Mouse (Mus musculus): ENCODE data around the gene Zfp810. TPM values are rescaled to one million over a fixed set of nuclear protein-coding genes. Genes with fewer than 3 reads are reported as not detected.

The Zfp810 gene
- total and polyA plus RNA-seq, 2 experiments: 1.7 to 4.6 TPM

DNA sequence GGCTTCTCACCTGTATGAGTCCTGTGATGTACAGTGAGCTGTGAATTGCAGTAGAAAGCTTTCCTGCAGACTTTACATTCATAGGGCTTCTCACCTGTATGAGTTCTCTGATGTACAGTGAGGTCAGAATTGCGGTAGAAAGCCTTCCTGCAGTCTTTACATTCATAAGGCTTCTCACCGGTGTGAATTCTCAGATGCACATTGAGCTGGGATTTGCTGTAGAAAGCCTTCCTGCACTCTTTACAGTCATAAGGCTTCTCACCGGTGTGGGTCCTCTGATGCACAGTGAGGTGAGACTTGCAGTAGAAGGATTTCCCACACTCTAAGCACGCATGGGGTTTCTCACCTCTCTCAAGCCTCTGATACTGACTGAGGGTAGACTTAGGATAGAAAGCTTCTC is 28.7 kb downstream of the Zfp810 start:
- DNase-seq (ENCODE audit: extremely low read depth, low read depth, low spot score): no peak
- TF ChIP-seq CTCF (IDR thresholded peaks at IDR 0.05; ENCODE audit: low read depth, low read length) (no peak), POLR2A (IDR thresholded peaks at IDR 0.05; ENCODE audit: extremely low read depth, insufficient read depth, low read length) (no peak)
- no peak overlapping the region for H3K9ac ChIP-seq (ENCODE audit: low read depth, low read length)
- H3K4me3 ChIP-seq (ENCODE audit: insufficient read depth, low read depth, low read length): no peak overlapping the region
- no peaks in the 10 kb centered on the region for H3K4me1 ChIP-seq (ENCODE audit: control insufficient read depth, insufficient read depth, low read length)
- H3K27ac ChIP-seq (replicated peaks; ENCODE audit: insufficient read depth, low read depth, low read length): no peak overlapping the region
- peaks cover 5% of the 10 kb centered on the region; the same call in 1 of the 2 replicates for H3K27me3 ChIP-seq (ENCODE audit: control insufficient read depth, insufficient read depth, low read length)
- peaks cover 61% of the 10 kb centered on the region for H3K36me3 ChIP-seq (ENCODE audit: control insufficient read depth, insufficient read depth, low read length)
- WGBS: 96% methylated on average over 4 of the region's 4 CpGs
- H3K79me2 ChIP-seq (ENCODE audit: control insufficient read depth, insufficient read depth, low read length): no peaks in the 10 kb centered on the region

- Histone ChIP-seq H3K27me3 (ENCODE audit: control insufficient read depth, insufficient read depth, low read length) (no peaks in the 10 kb centered on the region), H3K27ac (replicated peaks; ENCODE audit: insufficient read depth, low read depth, low read length) (no peak overlapping the region), H3K4me3 (ENCODE audit: insufficient read depth, low read depth, low read length) (no peak overlapping the region), H3K4me1 (ENCODE audit: control insufficient read depth, insufficient read depth, low read length) (no peaks in the 10 kb centered on the region), H3K79me2 (ENCODE audit: control insufficient read depth, insufficient read depth, low read length) (no peaks in the 10 kb centered on the region), H3K9ac (ENCODE audit: low read depth, low read length) (no peak overlapping the region), H3K36me3 (ENCODE audit: control insufficient read depth, insufficient read depth, low read length) (no peaks in the 10 kb centered on the region)
- no peak for DNase-seq (ENCODE audit: extremely low read depth, low read depth, low spot score)
- WGBS: 100% methylated on average over 1 of the region's 1 CpGs
- TF ChIP-seq POLR2A (IDR thresholded peaks at IDR 0.05; ENCODE audit: extremely low read depth, insufficient read depth, low read length): no peak
- TF ChIP-seq CTCF (IDR thresholded peaks at IDR 0.05; ENCODE audit: low read depth, low read length): no peak
These were observed 38.6 kb downstream of the Zfp810 start for GRCm38 (mm10) chr9:22268886-22269285.

DNA sequence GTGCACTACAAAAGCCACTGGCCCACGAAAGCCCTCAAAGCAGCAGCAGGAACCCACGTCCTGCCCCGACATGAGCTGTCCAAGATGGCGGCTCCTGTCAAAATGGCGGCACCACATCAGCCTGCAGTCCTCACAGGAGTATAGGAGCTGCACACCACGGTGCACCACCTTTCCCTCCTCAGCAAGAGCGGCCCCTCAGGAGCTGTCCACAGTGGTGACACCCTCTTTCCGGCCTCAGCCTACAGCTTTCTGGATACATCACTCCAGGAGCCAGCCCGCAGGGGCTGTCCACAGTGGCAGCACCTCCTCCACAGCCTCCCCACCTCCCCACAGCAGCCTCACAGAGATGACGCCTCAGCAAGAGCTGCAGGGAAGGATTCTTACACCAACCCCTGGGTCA is 44.8 kb downstream of the Zfp810 start:
- Histone ChIP-seq H3K9ac (ENCODE audit: low read depth, low read length) (no peak overlapping the region), H3K4me1 (ENCODE audit: control insufficient read depth, insufficient read depth, low read length) (no peaks in the 10 kb centered on the region), H3K79me2 (ENCODE audit: control insufficient read depth, insufficient read depth, low read length) (no peaks in the 10 kb centered on the region), H3K36me3 (ENCODE audit: control insufficient read depth, insufficient read depth, low read length) (no peaks in the 10 kb centered on the region), H3K27me3 (ENCODE audit: control insufficient read depth, insufficient read depth, low read length) (no peaks in the 10 kb centered on the region), H3K4me3 (ENCODE audit: insufficient read depth, low read depth, low read length) (no peak overlapping the region), H3K27ac (replicated peaks; ENCODE audit: insufficient read depth, low read depth, low read length) (no peak overlapping the region)
- no peak for DNase-seq (ENCODE audit: extremely low read depth, low read depth, low spot score)
- TF ChIP-seq CTCF (IDR thresholded peaks at IDR 0.05; ENCODE audit: low read depth, low read length) (no peak), POLR2A (IDR thresholded peaks at IDR 0.05; ENCODE audit: extremely low read depth, insufficient read depth, low read length) (no peak)
- 94% methylated on average over 10 of the region's 10 CpGs for WGBS

DNA sequence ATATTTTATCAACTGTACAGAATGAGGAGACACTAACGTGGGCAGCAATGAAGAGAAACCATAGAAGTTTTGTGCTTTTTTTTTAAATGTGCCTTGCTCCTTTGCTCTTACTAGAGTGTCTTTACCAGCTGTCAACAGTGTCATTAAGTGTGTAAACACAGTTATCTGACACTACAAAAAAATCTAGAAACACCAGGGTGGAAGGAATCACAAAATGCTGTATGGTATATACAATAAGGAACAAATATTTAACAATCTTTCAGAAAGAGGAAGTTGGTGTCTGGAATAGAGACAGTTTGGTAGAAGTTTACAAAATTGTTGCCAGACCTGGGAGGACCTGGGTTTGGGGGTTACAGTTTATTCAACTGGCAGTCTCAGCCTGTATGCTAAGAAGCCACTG is 45.9 kb downstream of the Zfp810 start:
- DNase-seq (ENCODE audit: extremely low read depth, low read depth, low spot score): no peak
- H3K27me3 ChIP-seq (ENCODE audit: control insufficient read depth, insufficient read depth, low read length): no peaks in the 10 kb centered on the region
- H3K9ac ChIP-seq (ENCODE audit: low read depth, low read length): no peak overlapping the region
- H3K79me2 ChIP-seq (ENCODE audit: control insufficient read depth, insufficient read depth, low read length): no peaks in the 10 kb centered on the region
- WGBS: 90% methylated on average over 1 of the region's 1 CpGs
- TF ChIP-seq CTCF (IDR thresholded peaks at IDR 0.05; ENCODE audit: low read depth, low read length) (no peak), POLR2A (IDR thresholded peaks at IDR 0.05; ENCODE audit: extremely low read depth, insufficient read depth, low read length) (no peak)
- H3K36me3 ChIP-seq (ENCODE audit: control insufficient read depth, insufficient read depth, low read length): no peaks in the 10 kb centered on the region
- no peak overlapping the region for H3K27ac ChIP-seq (replicated peaks; ENCODE audit: insufficient read depth, low read depth, low read length)
- no peak overlapping the region for H3K4me3 ChIP-seq (ENCODE audit: insufficient read depth, low read depth, low read length)
- no peaks in the 10 kb centered on the region for H3K4me1 ChIP-seq (ENCODE audit: control insufficient read depth, insufficient read depth, low read length)

DNA sequence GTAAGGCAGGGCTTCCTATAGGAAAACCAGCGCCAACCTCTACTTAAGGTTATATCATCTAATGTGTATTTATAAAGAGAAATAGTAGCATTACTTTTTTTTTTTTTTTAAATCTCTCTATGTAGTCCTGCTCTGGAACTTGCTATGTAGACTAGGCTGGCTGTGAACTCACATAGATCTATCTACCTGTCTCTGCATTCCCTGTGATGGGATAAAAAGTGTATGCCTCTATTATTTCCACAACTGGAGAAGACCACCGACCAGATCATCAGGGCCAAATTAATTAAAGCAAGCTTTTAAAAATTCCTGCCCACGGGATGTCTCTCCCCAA is 47.4 kb downstream of the Zfp810 start:
- 33% methylated on average over 3 of the region's 3 CpGs for WGBS
- no peak for TF ChIP-seq POLR2A (IDR thresholded peaks at IDR 0.05; ENCODE audit: extremely low read depth, insufficient read depth, low read length)
- no peak for TF ChIP-seq CTCF (IDR thresholded peaks at IDR 0.05; ENCODE audit: low read depth, low read length)
- Histone ChIP-seq H3K4me1 (ENCODE audit: control insufficient read depth, insufficient read depth, low read length) (no peaks in the 10 kb centered on the region), H3K79me2 (ENCODE audit: control insufficient read depth, insufficient read depth, low read length) (no peaks in the 10 kb centered on the region), H3K27ac (replicated peaks; ENCODE audit: insufficient read depth, low read depth, low read length) (no peak overlapping the region), H3K4me3 (ENCODE audit: insufficient read depth, low read depth, low read length) (no peak overlapping the region), H3K9ac (ENCODE audit: low read depth, low read length) (no peak overlapping the region), H3K36me3 (ENCODE audit: control insufficient read depth, insufficient read depth, low read length) (no peaks in the 10 kb centered on the region), H3K27me3 (ENCODE audit: control insufficient read depth, insufficient read depth, low read length) (no peaks in the 10 kb centered on the region)
- no peak for DNase-seq (ENCODE audit: extremely low read depth, low read depth, low spot score)

GRCm38 (mm10) chr9:22259184-22260091 is 48.0 kb downstream of the Zfp810 start, which contains the start of gene Zfp599:
Gene Zfp599 (minus strand): TSS chr9:22259895.
- DNase-seq (ENCODE audit: extremely low read depth, low read depth, low spot score): peak; percentile 65
- peak within 1 kb of the TSS; percentile 35 for H3K4me3 ChIP-seq (ENCODE audit: insufficient read depth, low read depth, low read length)
- H3K27ac ChIP-seq (replicated peaks; ENCODE audit: insufficient read depth, low read depth, low read length): no peak within 1 kb of the TSS
- TF ChIP-seq POLR2A (IDR thresholded peaks at IDR 0.05; ENCODE audit: extremely low read depth, insufficient read depth, low read length) (no peak), CTCF (IDR thresholded peaks at IDR 0.05; ENCODE audit: low read depth, low read length) (no peak)
- H3K9ac ChIP-seq (ENCODE audit: low read depth, low read length): peak within 1 kb of the TSS; percentile 56
- no peaks in the 10 kb centered on the region for H3K4me1 ChIP-seq (ENCODE audit: control insufficient read depth, insufficient read depth, low read length)
- H3K79me2 ChIP-seq (ENCODE audit: control insufficient read depth, insufficient read depth, low read length): no peaks in the 10 kb centered on the region
- H3K36me3 ChIP-seq (ENCODE audit: control insufficient read depth, insufficient read depth, low read length): no peaks in the 10 kb centered on the region
- no peaks in the 10 kb centered on the region for H3K27me3 ChIP-seq (ENCODE audit: control insufficient read depth, insufficient read depth, low read length)
- 2% methylated on average over 35 of the region's 35 CpGs for WGBS
